Mouse (Mus musculus) stomach, embryonic 15.5 days (tissue): Measurements from ENCODE around the gene Fnbp4. TPM values are rescaled to one million over a fixed set of nuclear protein-coding genes. Genes with fewer than 3 reads are reported as not detected.

Experiments
- ATAC-seq: fragments of 200-750 bp; cut with Nextera tagmentation; 2 replicates; pipeline ENCODE4 v1.8.0; 2017; ENCODE audit warnings: low read depth, moderate number of reproducible peaks, moderate TSS enrichment; ENCODE audit not compliant: insufficient read depth, low FRiP score
- H3K27ac ChIP-seq: fragments of 300-500 bp; sonication (generic); 2 replicates; pipeline ENCODE4 v1.5.1; 2015; ENCODE audit warnings: mild to moderate bottlenecking, inconsistent platforms
- H3K27me3 ChIP-seq: fragments of 300-500 bp; sonication (generic); replicated peaks from 2 replicates; pipeline ENCODE4 v1.6.1; 2015; ENCODE audit warnings: inconsistent platforms
- H3K36me3 ChIP-seq: fragments of 300-500 bp; sonication (generic); 2 replicates; pipeline ENCODE4 v1.6.1; 2015; ENCODE audit warnings: inconsistent platforms
- H3K4me1 ChIP-seq: fragments of 300-500 bp; sonication (generic); 2 replicates; pipeline ENCODE4 v1.6.1; 2015; ENCODE audit warnings: inconsistent platforms
- H3K4me2 ChIP-seq: fragments of 300-500 bp; sonication (generic); 2 replicates; pipeline ENCODE4 v1.6.1; 2015; ENCODE audit warnings: mild to moderate bottlenecking, inconsistent platforms
- H3K4me3 ChIP-seq: fragments of 300-500 bp; sonication (generic); replicated peaks from 2 replicates; pipeline ENCODE4 v1.5.1; 2015; ENCODE audit warnings: inconsistent platforms
- H3K9ac ChIP-seq: fragments of 300-500 bp; sonication (generic); 2 replicates; pipeline ENCODE4 v1.6.1; 2015; ENCODE audit warnings: inconsistent platforms
- H3K9me3 ChIP-seq: fragments of 300-500 bp; sonication (generic); 2 replicates; pipeline ENCODE4 v1.6.1; 2016; ENCODE audit warnings: inconsistent platforms
- WGBS: fragments of 180-500 bp; shearing (Covaris S2); methylation state at CpG from one replicate; pipeline ENCODE4 v1.1.7; 2015; 5-methylcytosine and 5-hydroxymethylcytosine counted together
- polyA plus RNA-seq: library from polyadenylated mRNA; unstranded; fragments of >200 nt; fragmentation: Nextera tagmentation; extraction: Ambion mirVana; gene quantifications from 2 replicates; pipeline ENCODE4 v1.2.1, GENCODE M21; 2015

The Fnbp4 gene
- polyA plus RNA-seq, 1 experiment from 2014 or later, result 79.8 TPM

GRCm38 (mm10) chr2:90745740-90746537, 769 bp downstream of the Fnbp4 start:
- peak overlapping the region; percentile 99 for H3K4me3 ChIP-seq
- H3K27ac ChIP-seq, result peak overlapping the region; percentile 98
- H3K9me3 ChIP-seq, result no peaks in the 10 kb centered on the region
- WGBS, result 1% methylated on average over 44 of the region's 54 CpGs
- H3K36me3 ChIP-seq, result peaks cover 11% of the 10 kb centered on the region; the same call in 1 of the 2 replicates
- peak overlapping the region; percentile 96 for H3K9ac ChIP-seq
- H3K4me1 ChIP-seq, result peaks cover 5% of the 10 kb centered on the region; the same call in 1 of the 2 replicates
- no peaks in the 10 kb centered on the region for H3K27me3 ChIP-seq
- peak overlapping the region; percentile 64 for H3K4me2 ChIP-seq
- ATAC-seq, result peak; percentile 36

GRCm38 (mm10) chr2:90746538-90746865, 1.3 kb downstream of the Fnbp4 start:
- Histone ChIP-seq H3K9me3 (no peaks in the 10 kb centered on the region), H3K27ac (peak overlapping the region; percentile 98; the same call in 1 of the 2 replicates), H3K4me1 (peaks cover 5% of the 10 kb centered on the region; the same call in 1 of the 2 replicates), H3K27me3 (no peaks in the 10 kb centered on the region), H3K36me3 (peaks cover 16% of the 10 kb centered on the region), H3K9ac (peak overlapping the region; percentile 96), H3K4me3 (peak overlapping the region; percentile 99), H3K4me2 (peak overlapping the region; percentile 64)
- WGBS, result 15% methylated on average over 4 of the region's 4 CpGs
- ATAC-seq, result no peak

GRCm38 (mm10) chr2:90747131-90747530, 2.0 kb downstream of the Fnbp4 start:
- Histone ChIP-seq H3K4me1 (peaks cover 5% of the 10 kb centered on the region; the same call in 1 of the 2 replicates), H3K27me3 (no peaks in the 10 kb centered on the region), H3K9ac (no peak overlapping the region), H3K36me3 (peaks cover 17% of the 10 kb centered on the region), H3K4me2 (peak overlapping the region; percentile 64), H3K4me3 (peak overlapping the region; percentile 99; the same call in 1 of the 2 replicates), H3K9me3 (no peaks in the 10 kb centered on the region), H3K27ac (no peak overlapping the region)
- 89% methylated on average over 10 of the region's 10 CpGs for WGBS
- no peak for ATAC-seq

GRCm38 (mm10) chr2:90749676-90750459, 4.7 kb downstream of the Fnbp4 start:
- Histone ChIP-seq H3K27me3 (no peaks in the 10 kb centered on the region), H3K9ac (no peak overlapping the region), H3K9me3 (no peaks in the 10 kb centered on the region), H3K4me1 (peaks cover 5% of the 10 kb centered on the region; the same call in 1 of the 2 replicates), H3K36me3 (peaks cover 39% of the 10 kb centered on the region), H3K4me3 (no peak overlapping the region), H3K4me2 (no peak overlapping the region; the same call in 1 of the 2 replicates), H3K27ac (no peak overlapping the region)
- ATAC-seq, result no peak
- 71% methylated on average over 6 of the region's 6 CpGs for WGBS

- Histone ChIP-seq H3K9ac (no peak overlapping the region), H3K27me3 (no peaks in the 10 kb centered on the region), H3K9me3 (no peaks in the 10 kb centered on the region), H3K27ac (no peak overlapping the region), H3K4me3 (no peak overlapping the region), H3K36me3 (peaks cover 55% of the 10 kb centered on the region), H3K4me2 (no peak overlapping the region), H3K4me1 (no peaks in the 10 kb centered on the region)
- ATAC-seq, result no peak
- WGBS, result 92% methylated on average over 2 of the region's 2 CpGs
Measured at GRCm38 (mm10) chr2:90753565-90753964, 8.4 kb downstream of the Fnbp4 start.

- Histone ChIP-seq H3K4me1 (no peaks in the 10 kb centered on the region), H3K4me2 (no peak overlapping the region), H3K27me3 (no peaks in the 10 kb centered on the region), H3K27ac (no peak overlapping the region), H3K36me3 (peaks cover 60% of the 10 kb centered on the region), H3K9me3 (no peaks in the 10 kb centered on the region), H3K4me3 (no peak overlapping the region), H3K9ac (no peak overlapping the region)
- WGBS, result 94% methylated on average over 3 of the region's 3 CpGs
- no peak for ATAC-seq
Measured at GRCm38 (mm10) chr2:90754188-90754587, 9.0 kb downstream of the Fnbp4 start.

- Histone ChIP-seq H3K27ac (no peak overlapping the region), H3K9ac (no peak overlapping the region), H3K4me3 (no peak overlapping the region), H3K4me2 (no peak overlapping the region), H3K4me1 (no peaks in the 10 kb centered on the region), H3K36me3 (peaks cover 51% of the 10 kb centered on the region), H3K27me3 (no peaks in the 10 kb centered on the region), H3K9me3 (no peaks in the 10 kb centered on the region)
- 78% methylated on average over 3 of the region's 3 CpGs for WGBS
- ATAC-seq, result no peak
Measured at GRCm38 (mm10) chr2:90765123-90765522, 20.0 kb downstream of the Fnbp4 start.

- no peak overlapping the region for H3K4me3 ChIP-seq
- H3K9ac ChIP-seq, result no peak overlapping the region
- 32% methylated on average over 3 of the region's 3 CpGs for WGBS
- H3K4me2 ChIP-seq, result no peak overlapping the region
- H3K4me1 ChIP-seq, result peaks cover 11% of the 10 kb centered on the region
- H3K36me3 ChIP-seq, result peaks cover 28% of the 10 kb centered on the region
- H3K9me3 ChIP-seq, result no peaks in the 10 kb centered on the region
- no peak for ATAC-seq
- H3K27me3 ChIP-seq, result 0 out of 2 replicates have a peak, but pooled peaks cover 3% of the 10 kb centered on the region
- no peak overlapping the region for H3K27ac ChIP-seq
Measured at GRCm38 (mm10) chr2:90781323-90781722, 36.2 kb downstream of the Fnbp4 start.

- no peaks in the 10 kb centered on the region for H3K9me3 ChIP-seq
- H3K9ac ChIP-seq, result no peak overlapping the region
- no peak for ATAC-seq
- H3K4me3 ChIP-seq, result no peak overlapping the region
- no peak overlapping the region; the same call in 1 of the 2 replicates for H3K4me2 ChIP-seq
- WGBS, result 48% methylated on average over 2 of the region's 2 CpGs
- H3K27me3 ChIP-seq, result 0 out of 2 replicates have a peak, but pooled peaks cover 3% of the 10 kb centered on the region
- H3K27ac ChIP-seq, result no peak overlapping the region
- H3K36me3 ChIP-seq, result peaks cover 27% of the 10 kb centered on the region
- H3K4me1 ChIP-seq, result peaks cover 11% of the 10 kb centered on the region
Measured at GRCm38 (mm10) chr2:90781938-90782337, 36.8 kb downstream of the Fnbp4 start.

GRCm38 (mm10) chr2:90782458-90782857, 37.3 kb downstream of the Fnbp4 start, which contains the start of gene Agbl2:
Gene Agbl2, plus strand, starts transcription at chr2:90782727.
- Histone ChIP-seq H3K4me3 (peak within 1 kb of the TSS; percentile 40), H3K9me3 (no peaks in the 10 kb centered on the region), H3K27ac (no peak within 1 kb of the TSS), H3K4me2 (peak within 1 kb of the TSS; percentile 88), H3K27me3 (0 out of 2 replicates have a peak, but pooled peaks cover 3% of the 10 kb centered on the region), H3K36me3 (peaks cover 23% of the 10 kb centered on the region), H3K9ac (0 out of 2 replicates have a peak within 1 kb of the TSS, but pooled peaks have one; percentile 9), H3K4me1 (peaks cover 11% of the 10 kb centered on the region)
- ATAC-seq, result peak; percentile 68; the same call in 1 of the 2 replicates
- 3% methylated on average over 11 of the region's 11 CpGs for WGBS

GRCm38 (mm10) chr2:90782901-90783486, 37.8 kb downstream of the Fnbp4 start:
- WGBS, result 2% methylated on average over 28 of the region's 29 CpGs
- Histone ChIP-seq H3K9ac (0 out of 2 replicates have a peak overlapping the region, but pooled peaks have one; percentile 9), H3K36me3 (peaks cover 19% of the 10 kb centered on the region), H3K4me3 (peak overlapping the region; percentile 40), H3K27me3 (0 out of 2 replicates have a peak, but pooled peaks cover 3% of the 10 kb centered on the region), H3K4me1 (peaks cover 11% of the 10 kb centered on the region), H3K9me3 (no peaks in the 10 kb centered on the region), H3K4me2 (peak overlapping the region; percentile 88), H3K27ac (no peak overlapping the region)
- ATAC-seq, result peak; percentile 72; the same call in 1 of the 2 replicates
